Mouse (Mus musculus) induced T-regulatory cell, adult 2 months (primary cell): ENCODE results near the gene Npcd.
A peak's percentile ranks its signal among the peaks of the same experiment; 100 is the strongest.
"Not testable (repeated sequence)": the region's sequence is repeated elsewhere in the genome, so short reads cannot be mapped to it uniquely, and the experiment has no call there.

ENCODE experiments used
- DNase-seq: peaks from one replicate; pipeline ENCODE4 v3.0.0-alpha.2; 2012; ENCODE audit warnings: low read depth

Npcd gene

GRCm38 (mm10) chr15:79830388-79830787, 3.6 kb downstream of the Npcd start:
- peak; percentile 93 for DNase-seq

DNA sequence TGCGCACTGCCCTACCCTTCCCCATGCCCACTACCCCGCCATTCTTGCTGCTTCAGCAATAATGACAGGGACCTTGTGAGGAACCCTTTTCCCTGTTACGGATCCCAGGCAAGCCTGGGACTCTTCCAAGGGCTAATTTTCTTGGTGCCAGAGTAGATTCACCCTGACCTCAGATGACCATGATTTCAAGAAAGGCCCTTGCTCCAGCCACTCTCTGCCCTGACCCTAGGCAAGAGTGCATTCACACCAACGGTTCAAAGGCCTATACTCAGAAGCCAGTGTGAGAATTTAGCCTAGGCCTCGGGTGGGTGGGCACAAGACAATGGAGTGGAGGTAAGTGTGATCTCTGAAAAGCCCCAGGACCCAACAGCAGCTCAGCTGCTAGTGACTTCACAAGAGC, 4.6 kb downstream of the Npcd start:
- no peak for DNase-seq

- peak; percentile 16 for DNase-seq
Measured at GRCm38 (mm10) chr15:79828366-79829035, 5.5 kb downstream of the Npcd start.

GRCm38 (mm10) chr15:79827778-79828210, 6.2 kb downstream of the Npcd start:
- DNase-seq, result no peak

- DNase-seq, result no peak
Measured at GRCm38 (mm10) chr15:79827061-79827777, 6.8 kb downstream of the Npcd start.

DNA sequence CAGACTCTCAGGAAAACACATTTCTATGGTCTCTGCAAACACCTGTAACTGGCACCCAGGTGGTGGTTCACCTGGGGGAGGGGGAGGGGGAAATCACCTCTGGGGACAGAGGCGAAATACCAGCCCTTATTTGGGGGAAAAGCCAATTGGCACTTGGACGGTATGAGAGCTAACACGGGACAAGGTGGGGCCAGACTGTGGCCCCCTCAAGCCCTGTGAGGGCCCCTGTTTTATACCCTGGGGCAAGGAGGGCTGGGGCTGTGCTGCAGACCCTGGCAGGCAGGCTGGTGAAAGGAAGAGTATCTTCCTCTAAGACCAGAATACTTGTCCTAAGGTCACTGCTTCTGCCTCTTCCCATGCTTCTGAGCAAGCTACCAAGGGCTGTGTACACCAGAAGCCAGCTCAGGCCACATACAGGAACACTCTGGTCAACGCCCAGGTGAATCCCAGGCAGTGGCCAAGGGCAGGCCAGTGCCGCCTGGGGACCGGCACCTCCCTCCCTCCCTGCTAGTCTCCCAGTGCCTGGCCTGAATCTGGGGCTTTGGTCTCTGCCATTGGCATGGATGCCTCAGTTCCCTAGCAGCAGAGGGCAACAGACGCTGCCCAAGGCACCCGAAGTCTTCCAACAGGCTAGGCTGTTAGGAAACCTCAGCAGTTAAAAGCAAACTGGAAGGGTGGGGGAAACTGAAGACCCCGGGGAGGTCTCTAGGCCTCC, 7.7 kb downstream of the Npcd start:
- no peak for DNase-seq

- DNase-seq, result peak; percentile 74
Measured at GRCm38 (mm10) chr15:79825146-79825825, 8.8 kb downstream of the Npcd start.

- DNase-seq, result no peak
Measured at GRCm38 (mm10) chr15:79823588-79824280, 10.3 kb downstream of the Npcd start.

DNA sequence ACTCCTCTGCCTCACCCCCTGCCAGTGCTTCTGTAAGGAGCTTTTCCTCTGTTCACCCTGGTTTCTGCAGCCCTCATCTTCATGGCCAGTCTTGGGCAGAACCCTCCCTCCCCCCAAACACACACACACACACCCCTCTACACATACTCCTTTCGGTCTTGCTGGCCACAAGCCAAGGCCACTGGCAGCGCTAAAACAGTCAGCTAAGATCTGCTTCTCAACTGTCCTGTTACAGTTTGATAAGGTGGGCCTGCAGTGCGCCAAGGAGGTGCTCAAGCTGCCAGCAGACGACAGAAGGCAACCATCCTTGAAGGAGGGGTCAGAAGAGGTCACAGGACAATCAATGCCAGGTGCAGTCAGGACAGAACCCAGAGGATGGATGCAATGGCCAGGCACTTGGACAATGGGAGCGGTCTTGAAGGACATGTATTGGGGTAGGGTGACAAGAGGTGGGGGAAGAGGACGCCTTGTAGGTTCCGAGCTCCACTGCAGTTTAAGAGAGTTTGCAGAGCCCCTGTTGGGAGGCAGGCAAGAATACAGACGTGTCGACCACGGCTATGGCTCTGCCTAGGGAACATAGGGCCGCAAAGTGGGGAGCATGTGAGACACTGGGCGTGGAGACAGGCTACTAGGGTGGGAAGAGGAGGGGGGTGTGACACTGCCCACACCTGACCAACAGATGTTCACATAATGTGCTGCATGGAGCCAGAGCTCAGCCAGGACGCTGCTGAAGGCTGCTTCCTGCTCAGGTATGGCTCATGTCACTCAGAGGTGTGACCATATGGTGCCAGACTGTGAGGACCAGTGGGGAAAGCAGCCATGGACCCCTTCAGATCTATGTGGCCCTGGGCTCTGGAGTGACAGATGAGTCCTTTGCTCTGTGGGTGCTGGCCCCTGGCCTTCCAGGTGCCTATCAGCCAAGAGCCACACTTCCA, 11.5 kb downstream of the Npcd start:
- no peak for DNase-seq

DNA sequence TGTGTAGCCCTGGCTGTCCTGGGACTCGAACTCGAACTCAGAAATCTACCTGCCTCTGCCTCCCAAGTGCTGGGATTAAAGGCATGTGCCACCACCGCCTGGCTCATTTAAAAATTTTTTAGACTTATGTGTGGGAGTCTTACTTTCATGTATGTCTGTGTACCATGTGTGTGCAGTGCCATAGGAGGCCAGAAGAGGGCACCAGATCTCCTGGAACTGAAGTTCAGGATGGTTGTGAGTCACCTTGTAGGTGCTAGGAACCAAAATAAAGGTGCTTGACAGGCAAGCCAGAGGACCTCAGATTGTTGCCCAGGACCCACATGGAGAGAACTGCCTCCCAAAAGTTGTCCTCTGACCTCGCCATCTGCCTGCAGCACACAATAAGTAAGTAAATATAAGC, 15.7 kb downstream of the Npcd start:
- DNase-seq, result peak; percentile 52

DNA sequence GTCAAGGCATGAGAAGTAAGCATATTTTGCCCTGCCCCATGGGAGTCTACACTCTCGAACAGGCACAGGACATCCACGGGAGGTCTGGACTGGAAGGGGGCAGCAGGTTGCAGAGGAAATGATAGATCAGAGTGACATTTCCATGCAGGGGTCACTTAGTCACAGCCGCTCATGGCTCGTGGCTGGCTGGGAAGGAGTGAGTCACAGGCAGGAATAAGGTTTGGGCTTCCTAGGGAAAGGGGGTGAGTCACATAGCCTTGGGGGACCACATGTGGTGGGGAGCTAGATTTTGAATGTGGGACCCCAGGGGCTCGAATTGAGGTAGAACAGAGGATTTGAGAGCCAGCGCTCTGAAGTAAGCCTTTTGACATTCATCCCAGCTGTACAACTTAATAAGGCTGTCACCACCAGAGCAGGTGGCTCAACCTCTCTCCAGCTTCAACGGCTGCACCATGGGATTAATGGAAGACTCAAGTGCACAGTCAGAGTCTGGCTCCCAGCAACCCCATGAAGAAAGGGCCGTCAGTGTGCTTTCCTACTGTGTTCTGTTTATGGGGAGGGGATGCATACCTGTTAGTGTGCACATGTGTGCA, 20.3 kb downstream of the Npcd start:
- DNase-seq, result no peak

GRCm38 (mm10) chr15:79812840-79813239, 21.2 kb downstream of the Npcd start:
- DNase-seq, result not testable (repeated sequence)

DNA sequence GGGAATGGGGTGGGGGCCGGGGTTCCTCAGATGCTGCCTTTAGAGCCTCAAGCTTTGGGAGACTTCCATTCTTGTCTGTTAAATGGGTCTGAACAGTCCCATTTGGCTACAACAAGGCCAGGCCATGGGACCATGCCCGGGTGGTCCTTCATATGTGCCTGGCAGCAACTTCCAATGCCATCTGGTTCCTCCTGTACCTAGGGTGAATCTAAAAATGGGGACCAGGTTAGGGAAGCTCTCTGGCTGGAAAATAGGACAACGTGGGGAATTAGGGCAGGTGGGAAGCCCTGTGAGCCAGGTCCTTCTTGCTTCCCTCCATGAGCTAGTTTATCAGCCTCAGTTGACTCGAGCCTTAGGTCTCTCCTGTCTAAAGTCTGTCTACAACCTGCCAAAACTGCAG, 23.0 kb downstream of the Npcd start:
- DNase-seq, result no peak

DNA sequence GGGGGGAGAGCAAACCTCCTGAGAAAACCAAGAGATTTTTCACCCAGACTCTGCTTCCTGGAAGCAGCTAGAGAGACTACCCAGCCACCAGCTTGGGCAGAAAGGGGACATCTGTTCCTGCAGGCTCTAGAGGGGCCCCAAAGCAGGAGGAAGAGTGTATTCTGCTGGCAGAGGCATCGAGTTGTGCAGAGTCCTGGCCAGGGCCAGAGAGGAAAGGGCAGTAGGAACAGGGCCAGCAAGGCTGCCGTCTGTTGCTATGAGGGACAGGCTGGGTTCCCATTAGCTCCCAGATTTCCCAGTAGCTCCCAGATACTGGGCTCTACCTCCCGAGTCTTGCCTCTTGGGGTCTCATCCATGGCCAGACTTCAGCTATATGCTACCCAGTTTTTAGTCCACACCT, 24.0 kb downstream of the Npcd start:
- DNase-seq, result no peak

DNA sequence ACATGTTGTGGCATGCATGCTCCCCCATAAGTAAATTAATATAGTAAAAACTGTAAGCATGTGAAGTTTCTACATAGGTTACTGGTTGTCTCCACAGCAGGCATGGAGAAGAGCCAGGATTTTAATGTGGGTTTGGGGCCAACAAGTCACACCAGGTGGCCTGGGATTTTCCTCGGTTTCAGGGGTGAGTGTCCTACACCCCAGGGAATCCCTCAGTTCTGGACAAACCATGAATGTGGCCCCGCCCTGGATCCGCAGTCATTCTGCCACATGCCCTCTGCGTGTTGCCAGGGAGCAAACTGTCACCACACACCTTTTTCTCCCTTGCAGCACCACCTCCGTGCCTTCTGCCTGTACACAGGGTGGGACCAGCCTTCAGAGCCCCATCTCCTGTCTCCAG, 25.4 kb downstream of the Npcd start:
- no peak for DNase-seq

DNA sequence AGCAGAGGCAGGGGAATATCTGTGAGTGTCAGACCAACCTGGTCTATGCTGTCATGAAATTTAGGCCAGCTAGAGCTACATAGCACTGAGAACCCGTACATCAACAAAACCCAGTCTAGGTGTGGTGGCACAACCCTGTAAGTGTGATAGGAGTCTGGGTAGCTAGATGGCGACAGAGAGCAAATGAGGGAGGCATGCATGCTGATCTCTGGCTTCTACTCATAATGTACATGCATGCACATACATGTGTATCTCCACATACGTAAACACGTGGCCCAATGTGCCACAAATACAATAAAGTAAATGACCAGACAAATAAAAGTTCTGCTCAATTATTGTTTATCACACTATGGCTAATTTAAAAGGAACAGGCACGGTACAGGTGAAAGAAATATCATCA, 25.9 kb downstream of the Npcd start:
- peak; percentile 78 for DNase-seq

DNA sequence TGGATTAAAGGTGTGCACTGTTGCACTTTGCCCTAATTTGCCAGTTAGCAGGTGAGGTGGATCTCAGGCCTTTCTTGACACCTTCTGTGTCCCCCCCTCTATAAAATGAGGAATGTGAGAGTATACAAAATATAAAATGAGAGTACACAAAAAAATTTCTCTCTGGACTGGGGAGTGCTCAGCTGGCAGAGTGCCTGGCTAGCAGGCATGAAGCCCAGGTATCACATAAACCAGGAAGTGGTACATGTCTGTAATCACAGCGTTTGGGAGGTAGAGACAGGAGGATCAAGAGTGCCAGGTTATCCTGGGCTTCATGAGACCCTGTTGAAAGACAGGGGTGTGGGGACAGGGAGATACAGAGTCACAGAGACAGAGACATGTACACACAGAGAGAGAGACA, 27.0 kb downstream of the Npcd start:
- DNase-seq, result no peak

GRCm38 (mm10) chr15:79805246-79805645, 28.8 kb downstream of the Npcd start:
- no peak for DNase-seq

- peak; percentile 38 for DNase-seq
Measured at GRCm38 (mm10) chr15:79804352-79805071, 29.5 kb downstream of the Npcd start, which contains the start of gene Nptxr. TSS of gene Nptxr (minus strand) at chr15:79804766.
